Mouse (Mus musculus) neural tube, embryonic 13.5 days (tissue): Measurements from ENCODE around the gene Fibcd1. TPM values are rescaled to one million over a fixed set of nuclear protein-coding genes. Genes with fewer than 3 reads are reported as not detected.

ENCODE experiments used
- ATAC-seq: fragments of 200-750 bp; cut with Nextera tagmentation; 2 replicates; pipeline ENCODE4 v1.8.0; 2017; ENCODE audit warnings: low read depth, mild to moderate bottlenecking, moderate TSS enrichment, moderate library complexity
- H3K27ac ChIP-seq: fragments of 300-500 bp; sonication (generic); replicated peaks from 2 replicates; pipeline ENCODE4 v1.5.1; 2015; ENCODE audit warnings: moderate library complexity, mild to moderate bottlenecking, inconsistent platforms
- H3K27me3 ChIP-seq: fragments of 300-500 bp; sonication (generic); 2 replicates; pipeline ENCODE4 v1.6.1; 2015; ENCODE audit warnings: mild to moderate bottlenecking, inconsistent platforms
- H3K36me3 ChIP-seq: fragments of 300-500 bp; sonication (generic); 2 replicates; pipeline ENCODE4 v1.6.1; 2015; ENCODE audit warnings: mild to moderate bottlenecking, inconsistent platforms
- H3K4me1 ChIP-seq: fragments of 300-500 bp; sonication (generic); replicated peaks from 2 replicates; pipeline ENCODE4 v1.6.1; 2015; ENCODE audit warnings: inconsistent platforms
- H3K4me2 ChIP-seq: fragments of 300-500 bp; sonication (generic); 2 replicates; pipeline ENCODE4 v1.6.1; 2015; ENCODE audit warnings: inconsistent platforms, mild to moderate bottlenecking, moderate library complexity
- H3K4me3 ChIP-seq: fragments of 300-500 bp; sonication (generic); 2 replicates; pipeline ENCODE4 v1.5.1; 2015; ENCODE audit warnings: mild to moderate bottlenecking, inconsistent platforms
- H3K9ac ChIP-seq: fragments of 300-500 bp; sonication (generic); 2 replicates; pipeline ENCODE4 v1.6.1; 2015; ENCODE audit warnings: moderate library complexity, mild to moderate bottlenecking, inconsistent platforms
- H3K9me3 ChIP-seq: fragments of 300-500 bp; sonication (generic); 2 replicates; pipeline ENCODE4 v1.6.1; 2016; ENCODE audit warnings: inconsistent platforms
- WGBS: fragments of 180-500 bp; shearing (Covaris S2); methylation state at CpG from one replicate; pipeline ENCODE4 v1.1.7; 2015; 5-methylcytosine and 5-hydroxymethylcytosine counted together
- polyA plus RNA-seq: library from polyadenylated mRNA; unstranded; fragments of >200 nt; fragmentation: Nextera tagmentation; extraction: Ambion mirVana; gene quantifications from 2 replicates; pipeline ENCODE4 v1.2.1, GENCODE M21; 2015

The Fibcd1 gene
- polyA plus RNA-seq, 1 experiment from 2014 or later: 3.1 TPM

DNA sequence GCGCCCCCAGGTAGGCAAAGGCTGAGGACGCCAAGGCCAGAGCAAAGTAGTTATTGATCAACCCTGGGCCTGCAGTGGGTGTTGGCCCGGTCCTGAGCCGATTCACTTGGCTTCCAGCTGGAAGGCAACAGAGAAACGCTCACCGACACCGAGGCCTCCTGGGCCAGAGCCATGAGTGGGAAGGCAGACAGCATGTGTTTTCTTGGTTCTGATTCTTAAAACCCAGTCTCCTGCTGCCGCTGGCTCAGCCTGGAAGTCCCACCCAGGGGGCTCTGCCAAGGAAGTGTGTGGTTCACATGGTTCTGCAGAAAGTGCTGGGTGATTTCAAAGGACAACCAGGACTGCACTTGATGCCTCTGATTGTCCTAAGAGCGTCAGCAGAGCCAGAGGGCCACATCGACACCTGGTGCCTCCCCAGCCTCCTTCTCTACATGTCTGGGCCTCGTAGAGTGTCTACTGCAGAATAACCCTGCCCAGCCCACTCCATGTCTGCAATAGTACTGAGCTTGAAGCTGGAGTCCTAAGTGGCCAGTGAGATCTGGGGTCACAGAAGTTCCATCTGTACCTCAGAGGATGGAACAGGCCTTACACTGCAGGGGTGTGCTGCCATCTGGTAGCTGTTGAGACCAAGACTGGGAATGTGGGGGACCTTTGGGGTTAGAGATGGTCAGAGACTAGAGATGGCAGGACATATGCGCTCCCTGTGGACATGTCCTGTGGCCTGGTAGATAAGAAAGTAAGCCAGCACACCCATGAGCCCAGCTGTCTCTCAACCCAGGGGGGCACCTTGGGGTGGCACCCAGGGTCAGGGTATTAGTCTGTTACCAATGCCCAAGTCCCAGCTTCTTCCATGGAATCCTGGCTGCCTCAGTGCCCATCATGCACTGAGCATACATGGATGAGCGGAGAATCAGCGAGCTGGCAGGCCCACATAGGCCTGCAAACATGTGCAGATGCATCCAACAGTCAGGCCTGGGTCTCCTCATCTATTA, 19.4 kb downstream of the Fibcd1 start:
- Histone ChIP-seq H3K4me1 (peaks cover 80% of the 10 kb centered on the region), H3K36me3 (no peaks in the 10 kb centered on the region), H3K27me3 (peaks cover 8% of the 10 kb centered on the region), H3K27ac (no peak overlapping the region), H3K4me3 (no peak overlapping the region), H3K9ac (no peak overlapping the region), H3K9me3 (no peaks in the 10 kb centered on the region), H3K4me2 (no peak overlapping the region)
- ATAC-seq: no peak
- 91% methylated on average over 14 of the region's 14 CpGs for WGBS

DNA sequence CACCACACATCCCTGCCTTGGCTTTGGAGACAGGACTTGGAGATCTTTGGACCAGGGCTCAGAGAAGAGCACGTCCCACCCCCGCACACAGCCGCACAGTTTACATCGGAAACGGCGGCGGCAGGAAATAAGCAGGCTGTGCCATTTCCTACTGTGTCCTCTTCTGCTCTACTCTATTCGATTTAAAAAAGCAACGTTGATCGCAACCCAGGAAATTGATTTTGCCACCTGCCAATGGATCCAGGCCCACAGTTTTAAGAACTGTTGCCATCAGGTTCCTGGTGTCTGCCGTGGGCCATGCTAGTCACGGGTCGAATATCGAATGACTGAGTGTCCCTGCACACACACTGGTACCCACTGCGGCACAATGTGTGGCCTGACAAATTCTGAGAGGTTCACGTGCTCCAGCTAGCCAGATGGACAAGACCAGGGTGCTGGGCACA, 20.3 kb downstream of the Fibcd1 start:
- Histone ChIP-seq H3K4me1 (peaks cover 77% of the 10 kb centered on the region), H3K4me2 (no peak overlapping the region), H3K4me3 (no peak overlapping the region), H3K27ac (no peak overlapping the region), H3K9me3 (no peaks in the 10 kb centered on the region), H3K9ac (no peak overlapping the region), H3K27me3 (peaks cover 14% of the 10 kb centered on the region), H3K36me3 (no peaks in the 10 kb centered on the region)
- ATAC-seq: no peak
- 86% methylated on average over 16 of the region's 16 CpGs for WGBS

DNA sequence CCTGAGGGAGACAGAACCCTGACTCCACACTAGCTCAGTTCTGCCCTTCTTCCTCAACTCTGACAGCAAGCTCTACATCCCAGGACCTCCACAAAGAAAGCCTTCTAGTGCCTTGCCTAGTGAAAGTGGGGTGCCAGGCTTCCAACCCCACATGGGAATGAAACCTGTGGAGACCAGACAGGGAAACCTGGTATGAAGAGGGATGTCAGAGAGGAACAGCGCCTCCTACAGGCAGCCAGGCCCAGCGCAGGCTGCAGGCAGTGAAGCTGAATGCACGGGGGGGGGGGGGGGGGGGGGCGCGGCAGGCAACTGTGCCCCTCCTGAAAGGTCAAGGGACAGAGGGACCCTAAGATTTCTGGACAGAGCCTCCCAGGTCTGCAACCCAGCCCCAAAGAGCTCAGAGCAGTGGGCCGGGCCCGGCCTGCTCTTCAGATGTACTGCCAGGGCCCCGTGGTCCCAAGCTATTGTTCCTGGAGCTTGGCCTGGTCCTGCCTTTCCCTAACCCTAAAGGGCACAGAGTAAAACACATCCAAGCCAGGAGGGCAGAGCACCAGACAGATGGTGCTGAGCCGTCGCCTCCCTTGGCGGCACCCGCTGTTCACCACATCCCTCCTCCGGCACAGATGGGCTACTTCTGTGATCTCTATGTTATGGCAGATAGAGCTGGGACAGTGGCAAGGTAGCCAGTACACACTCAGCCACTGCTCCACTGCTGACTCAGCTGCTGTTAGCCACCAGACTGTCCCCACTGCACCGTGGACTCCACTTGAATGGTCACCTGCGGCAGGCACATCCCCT, 21.7 kb downstream of the Fibcd1 start:
- no peak for ATAC-seq
- WGBS: 58% methylated on average over 12 of the region's 15 CpGs
- no peak overlapping the region for H3K27ac ChIP-seq

DNA sequence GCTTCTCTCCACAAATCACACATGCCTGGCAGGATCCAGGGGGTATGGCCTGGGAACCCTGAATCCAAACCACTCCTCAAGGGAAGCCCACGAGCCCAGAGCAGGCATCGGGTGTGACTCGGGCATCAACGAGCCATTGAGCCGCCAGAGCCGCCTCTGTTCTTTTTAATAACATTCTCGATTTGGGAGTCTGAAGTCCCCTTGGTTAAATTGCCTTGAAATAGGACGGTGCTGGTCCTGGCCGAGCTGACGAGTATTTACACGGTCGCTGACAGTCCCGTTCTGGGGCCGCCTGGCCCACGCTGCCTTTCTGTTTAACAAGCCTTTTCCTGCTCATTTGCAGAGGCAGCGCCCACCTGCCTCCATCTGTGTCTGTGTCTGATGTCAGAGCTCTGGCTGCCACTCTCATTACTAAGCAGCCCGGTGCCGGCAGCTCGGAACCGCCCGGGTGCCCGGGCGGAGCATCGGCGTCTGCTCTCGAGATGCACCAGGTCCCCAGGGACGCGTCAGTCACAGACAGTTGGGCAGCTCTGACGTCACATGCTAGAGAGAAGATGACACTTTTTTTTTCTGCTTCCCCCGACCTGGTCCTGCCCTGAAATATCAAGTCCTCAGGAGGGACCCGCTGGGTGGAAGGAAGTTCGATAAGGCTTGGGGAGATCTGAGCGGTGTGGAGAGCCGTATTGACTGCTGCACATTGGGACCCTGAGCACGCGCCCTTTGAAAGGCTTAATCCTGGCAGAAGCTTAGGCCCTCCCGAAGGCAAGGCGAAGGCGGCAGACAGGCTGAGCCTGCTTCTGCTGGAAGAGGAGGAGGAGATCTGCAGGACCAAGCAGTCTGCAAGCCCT, 23.1 kb downstream of the Fibcd1 start:
- ATAC-seq: peak; percentile 61
- peak overlapping the region; percentile 52 for H3K4me2 ChIP-seq
- peak overlapping the region; percentile 19 for H3K4me3 ChIP-seq
- H3K9ac ChIP-seq: peak overlapping the region; percentile 49
- H3K27ac ChIP-seq: peak overlapping the region; percentile 64
- peaks cover 50% of the 10 kb centered on the region for H3K4me1 ChIP-seq
- peaks cover 17% of the 10 kb centered on the region for H3K27me3 ChIP-seq
- WGBS: 18% methylated on average over 39 of the region's 39 CpGs
- no peaks in the 10 kb centered on the region for H3K36me3 ChIP-seq
- H3K9me3 ChIP-seq: no peaks in the 10 kb centered on the region

More for the DNA sequence above, 21.7 kb downstream of the Fibcd1 start:
- Histone ChIP-seq H3K9ac (no peak overlapping the region), H3K9me3 (no peaks in the 10 kb centered on the region), H3K4me1 (peaks cover 64% of the 10 kb centered on the region), H3K4me3 (no peak overlapping the region), H3K27me3 (peaks cover 17% of the 10 kb centered on the region), H3K36me3 (no peaks in the 10 kb centered on the region), H3K4me2 (no peak overlapping the region)

DNA sequence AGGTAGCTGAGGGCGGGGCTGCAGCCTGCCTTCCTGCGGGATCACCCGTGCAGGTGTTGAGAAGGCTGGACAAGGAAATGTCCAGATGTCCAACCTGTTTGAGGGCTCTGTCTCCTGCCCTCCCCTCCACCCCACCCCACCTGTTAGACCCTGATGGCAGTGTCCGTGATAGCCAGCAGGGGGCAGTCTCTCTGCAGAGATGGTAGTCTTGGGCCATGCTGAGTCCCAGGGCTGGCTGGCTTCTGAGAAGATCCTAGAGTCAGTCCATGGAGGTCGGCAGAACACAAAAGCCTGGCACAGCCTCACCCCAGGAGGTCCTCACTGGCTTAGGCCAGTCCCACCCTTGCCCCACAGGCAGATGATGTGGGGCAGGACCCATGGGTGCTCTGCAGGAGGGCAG, 30.4 kb downstream of the Fibcd1 start:
- H3K4me1 ChIP-seq: peaks cover 4% of the 10 kb centered on the region
- H3K9me3 ChIP-seq: no peaks in the 10 kb centered on the region
- 34% methylated on average over 5 of the region's 5 CpGs for WGBS
- H3K4me3 ChIP-seq: no peak overlapping the region
- no peak overlapping the region for H3K9ac ChIP-seq
- 0 out of 2 replicates have a peak, but pooled peaks have one; percentile 14 for ATAC-seq
- no peak overlapping the region for H3K27ac ChIP-seq
- no peak overlapping the region for H3K4me2 ChIP-seq
- H3K36me3 ChIP-seq: no peaks in the 10 kb centered on the region
- peaks cover 19% of the 10 kb centered on the region; the same call in 1 of the 2 replicates for H3K27me3 ChIP-seq

DNA sequence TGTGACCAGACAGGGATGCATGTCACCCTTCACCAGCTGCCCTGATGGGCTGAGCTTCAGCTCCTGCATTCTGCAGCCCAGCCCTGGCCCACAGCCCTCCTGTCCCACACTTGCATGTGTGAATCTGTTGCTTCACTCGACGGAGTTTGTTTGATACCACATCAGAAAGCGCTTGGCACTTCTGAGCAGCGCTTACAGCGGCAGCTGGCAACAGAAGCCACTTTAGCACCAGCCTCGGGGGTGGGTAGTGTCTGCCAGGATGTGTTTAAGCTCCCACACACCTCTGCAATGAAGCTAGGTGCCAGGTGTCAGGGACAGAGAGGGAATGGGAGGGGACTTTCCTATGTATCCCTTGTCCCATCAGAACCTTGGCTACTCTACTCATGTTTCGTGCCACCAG, 31.1 kb downstream of the Fibcd1 start:
- Histone ChIP-seq H3K4me3 (no peak overlapping the region), H3K36me3 (no peaks in the 10 kb centered on the region), H3K27ac (no peak overlapping the region), H3K4me2 (no peak overlapping the region), H3K9me3 (no peaks in the 10 kb centered on the region), H3K4me1 (peaks cover 11% of the 10 kb centered on the region), H3K27me3 (peaks cover 20% of the 10 kb centered on the region; the same call in 1 of the 2 replicates), H3K9ac (no peak overlapping the region)
- WGBS: 77% methylated on average over 7 of the region's 7 CpGs
- no peak for ATAC-seq

DNA sequence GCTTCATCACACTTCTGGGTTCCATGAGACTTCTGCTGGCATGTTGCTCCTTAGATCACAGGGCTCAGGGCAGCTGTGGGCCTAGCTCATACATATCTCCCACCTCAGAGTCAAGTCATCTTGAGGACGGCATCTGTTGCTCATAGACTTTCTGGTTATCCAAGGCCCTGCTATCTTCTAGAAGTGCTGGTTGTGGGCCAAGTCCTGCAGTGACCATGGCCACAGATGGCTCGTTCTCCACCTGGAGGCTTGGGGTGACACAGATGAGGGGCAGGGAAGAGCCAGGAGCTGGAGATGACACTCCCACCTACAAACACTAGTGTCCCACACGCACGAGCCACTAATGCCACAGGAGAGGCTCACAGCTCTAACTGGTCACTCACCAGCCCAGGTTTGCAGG, 32.2 kb downstream of the Fibcd1 start:
- H3K4me1 ChIP-seq: peaks cover 21% of the 10 kb centered on the region
- WGBS: 90% methylated on average over 4 of the region's 4 CpGs
- H3K4me2 ChIP-seq: no peak overlapping the region
- peaks cover 20% of the 10 kb centered on the region; the same call in 1 of the 2 replicates for H3K27me3 ChIP-seq
- no peak for ATAC-seq
- no peak overlapping the region for H3K9ac ChIP-seq
- no peaks in the 10 kb centered on the region for H3K36me3 ChIP-seq
- H3K9me3 ChIP-seq: no peaks in the 10 kb centered on the region
- no peak overlapping the region for H3K4me3 ChIP-seq
- no peak overlapping the region for H3K27ac ChIP-seq

DNA sequence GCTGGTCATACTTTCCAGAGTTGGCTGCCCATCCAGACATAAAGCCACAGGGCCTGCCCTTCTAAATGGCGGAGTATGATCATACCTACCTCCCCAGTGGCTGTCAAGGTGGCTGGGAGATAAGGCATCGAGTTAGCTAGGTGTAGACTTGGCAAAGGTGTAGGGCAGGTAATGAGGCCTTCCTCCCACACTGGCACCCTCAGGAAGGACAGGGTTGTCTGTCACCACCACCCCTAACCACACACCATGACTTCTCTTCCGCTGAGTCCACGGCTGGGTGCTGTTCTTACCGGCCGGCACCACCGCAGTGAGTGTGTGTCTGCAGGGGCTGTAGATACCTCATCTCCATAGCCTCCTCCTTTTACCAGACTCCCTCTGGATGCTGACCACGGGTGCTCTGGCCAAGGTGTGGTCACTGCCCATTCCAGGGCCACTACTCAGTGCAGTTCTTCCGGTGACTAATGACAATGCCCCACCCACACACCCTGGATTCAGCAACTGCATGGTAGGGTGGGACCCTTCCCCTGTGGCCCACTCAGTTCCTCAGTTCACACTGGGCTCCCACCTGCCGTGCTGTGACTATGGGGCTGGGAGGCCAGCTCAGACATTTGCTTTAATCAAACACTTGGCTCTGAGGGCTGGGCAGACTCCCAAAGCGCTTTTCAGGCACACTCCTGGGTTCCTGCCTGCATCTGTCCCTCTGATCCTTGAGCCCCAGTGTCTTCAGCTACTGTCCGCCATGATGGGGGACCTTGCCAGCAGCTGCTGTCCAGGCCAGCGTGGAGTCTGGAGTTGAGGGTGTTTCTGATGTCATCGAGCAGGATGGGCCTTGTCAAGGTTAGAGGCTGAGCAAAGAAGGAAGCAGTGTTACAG, 34.5 kb downstream of the Fibcd1 start:
- Histone ChIP-seq H3K27ac (no peak overlapping the region), H3K4me1 (peaks cover 45% of the 10 kb centered on the region), H3K9ac (no peak overlapping the region), H3K9me3 (no peaks in the 10 kb centered on the region), H3K27me3 (peaks cover 20% of the 10 kb centered on the region; the same call in 1 of the 2 replicates), H3K36me3 (no peaks in the 10 kb centered on the region), H3K4me3 (no peak overlapping the region), H3K4me2 (no peak overlapping the region)
- 87% methylated on average over 14 of the region's 14 CpGs for WGBS
- no peak for ATAC-seq

DNA sequence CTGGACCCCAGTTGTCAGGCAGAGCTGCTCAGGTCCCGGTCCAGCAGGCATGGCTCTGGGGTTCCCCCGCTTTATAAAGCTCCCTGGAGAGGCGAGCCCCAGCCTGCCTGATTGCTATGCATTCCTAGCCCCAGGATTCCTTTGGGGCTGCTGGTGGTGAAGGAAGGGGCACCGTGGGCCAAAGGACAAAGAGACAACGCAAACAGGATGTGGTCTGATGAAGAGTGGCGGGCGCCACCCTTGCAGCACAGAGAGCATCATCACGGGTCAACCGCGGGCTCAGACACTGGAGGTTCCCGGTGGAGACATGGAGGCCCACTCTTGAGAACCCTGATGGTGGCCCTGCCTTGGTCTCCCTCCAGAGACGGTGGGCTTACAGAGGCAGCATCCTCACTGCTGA, 35.4 kb downstream of the Fibcd1 start, which contains the start of gene Qrfp:
Qrfp (minus strand) TSS at position 137 of the 400 bp plus-strand sequence.
- Histone ChIP-seq H3K9ac (no peak within 1 kb of the TSS), H3K9me3 (no peaks in the 10 kb centered on the region), H3K4me1 (peaks cover 53% of the 10 kb centered on the region), H3K4me3 (no peak within 1 kb of the TSS), H3K36me3 (no peaks in the 10 kb centered on the region), H3K27ac (no peak within 1 kb of the TSS), H3K27me3 (peaks cover 20% of the 10 kb centered on the region; the same call in 1 of the 2 replicates), H3K4me2 (no peak within 1 kb of the TSS)
- ATAC-seq: no peak
- 51% methylated on average over 12 of the region's 12 CpGs for WGBS

DNA sequence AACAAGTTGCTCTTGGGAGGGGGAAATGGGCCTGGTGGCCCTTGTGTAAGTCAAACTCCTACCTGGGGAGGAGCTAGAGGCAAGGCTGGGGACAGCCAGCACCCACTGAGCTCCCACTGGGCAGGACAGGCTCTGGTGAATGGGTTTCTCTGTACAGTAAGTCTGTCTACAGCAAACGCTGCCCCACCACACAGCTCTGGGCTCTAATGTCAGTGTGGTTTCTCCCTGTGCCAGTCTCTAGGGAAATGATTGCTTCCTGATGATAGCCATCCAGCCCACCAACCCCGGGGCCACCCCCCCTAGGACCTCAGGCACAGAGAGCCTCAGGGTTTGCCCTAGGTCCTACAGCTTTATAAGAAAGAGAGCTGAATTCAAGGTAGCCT, 36.5 kb downstream of the Fibcd1 start:
- Histone ChIP-seq H3K9ac (peak overlapping the region; percentile 22), H3K27me3 (peaks cover 17% of the 10 kb centered on the region; the same call in 1 of the 2 replicates), H3K9me3 (no peaks in the 10 kb centered on the region), H3K4me1 (peaks cover 53% of the 10 kb centered on the region), H3K27ac (no peak overlapping the region), H3K36me3 (peaks cover 3% of the 10 kb centered on the region; the same call in 1 of the 2 replicates), H3K4me3 (no peak overlapping the region), H3K4me2 (no peak overlapping the region)
- ATAC-seq: no peak
- 49% methylated on average over 2 of the region's 2 CpGs for WGBS
